Comparison of ENCODE assay signal across 19 mouse cellular contexts in genomic region chr2:71790752-71791151, GRCm38 (mm10). TPM values are rescaled to one million over a fixed set of nuclear protein-coding genes. Genes with fewer than 3 reads are reported as not detected.
DNase-seq lines count a peak whose midpoint lies in the region; TF ChIP-seq lines count a peak whose summit lies in the region.
"Had no signal": no experiment of that assay in that cellular context is flagged by ENCODE, and none has a peak within 500 bp of the region (broad histone marks: within the 10 kb centered on the region; RNA-seq: fewer than 3 reads in every experiment).

No protein-coding gene starts in this region.

- TF ChIP-seq EP300 in heart, adult 2 months (IDR thresholded peaks at IDR 0.05; ENCODE audit: insufficient read depth, low read depth, low read length) = 0 out of 2 replicates have a peak, but pooled peaks have one; percentile 42

- no peaks in the 10 kb centered on the region for H3K27me3 ChIP-seq in heart, adult 2 months (ENCODE audit: control insufficient read depth, insufficient read depth, low read length)
- H3K27me3 ChIP-seq in liver, adult 2 months (ENCODE audit: control insufficient read depth, insufficient read depth, low read length) = no peaks in the 10 kb centered on the region
- peaks cover 2% of the 10 kb centered on the region; the same call in 1 of the 2 replicates for H3K27me3 ChIP-seq in small intestine, adult 2 months (ENCODE audit: control insufficient read depth, insufficient read depth, low read length)
- H3K27me3 ChIP-seq: forebrain, embryonic 13.5 days had no signal

- 50% methylated on average over 5 of the region's 5 CpGs for WGBS in heart, adult 2 months
- 58% methylated on average over 5 of the region's 5 CpGs for WGBS in liver, adult 2 months
- WGBS in small intestine, adult 2 months = 62% methylated on average over 5 of the region's 5 CpGs

- no peak overlapping the region for H3K9ac ChIP-seq in heart, adult 2 months (ENCODE audit: low read depth, low read length)
- no peak overlapping the region for H3K9ac ChIP-seq in liver, adult 2 months (ENCODE audit: low read depth, low read length)
- H3K9ac ChIP-seq: forebrain, embryonic 13.5 days; midbrain, embryonic 12.5 days had no signal

- no peak overlapping the region for H3K4me3 ChIP-seq in heart, adult 2 months
- no peak overlapping the region for H3K4me3 ChIP-seq in liver, adult 2 months (ENCODE audit: insufficient read depth, low read depth, low read length)
- H3K4me3 ChIP-seq in small intestine, adult 2 months (ENCODE audit: low read depth, low read length) = peak overlapping the region; percentile 12; the same call in 1 of the 2 replicates
- H3K4me3 ChIP-seq: embryonic facial prominence, embryonic 10.5 days; forebrain, embryonic 13.5 days; midbrain, embryonic 12.5 days had no signal

- TF ChIP-seq CTCF in heart, adult 2 months (IDR thresholded peaks at IDR 0.05) = no peak
- no peak for TF ChIP-seq CTCF in liver, adult 2 months (IDR thresholded peaks at IDR 0.05; ENCODE audit: low read depth, low read length)
- no peak for TF ChIP-seq CTCF in small intestine, adult 2 months (IDR thresholded peaks at IDR 0.05; ENCODE audit: extremely low read depth, insufficient read length, insufficient replicate concordance, low read depth, low read length)

- no peak overlapping the region; the same call in 1 of the 2 replicates for H3K27ac ChIP-seq in heart, adult 2 months
- no peak overlapping the region for H3K27ac ChIP-seq in liver, adult 2 months (replicated peaks; ENCODE audit: insufficient read depth, low read depth, low read length)
- peak overlapping the region; percentile 73 for H3K27ac ChIP-seq in small intestine, adult 2 months (ENCODE audit: insufficient read depth, low read depth, low read length)
- H3K27ac ChIP-seq: embryonic facial prominence, embryonic 10.5 days; forebrain, embryonic 13.5 days; kidney, postnatal 0 days; midbrain, embryonic 12.5 days had no signal

- TF ChIP-seq POLR2A in heart, adult 2 months (IDR thresholded peaks at IDR 0.05; ENCODE audit: insufficient read depth, low read depth, low read length) = no peak
- TF ChIP-seq POLR2A in liver, adult 2 months (IDR thresholded peaks at IDR 0.05; ENCODE audit: extremely low read depth, insufficient read depth, low read length) = no peak
- no peak for TF ChIP-seq POLR2A in small intestine, adult 2 months (IDR thresholded peaks at IDR 0.05; ENCODE audit: low read depth, low read length)

- peaks cover 14% of the 10 kb centered on the region for H3K4me1 ChIP-seq in heart, adult 2 months (ENCODE audit: control insufficient read depth, insufficient read depth, low read length)
- peaks cover 3% of the 10 kb centered on the region; the same call in 1 of the 2 replicates for H3K4me1 ChIP-seq in liver, adult 2 months (ENCODE audit: control insufficient read depth, insufficient read depth, low read length)
- peaks cover 38% of the 10 kb centered on the region for H3K4me1 ChIP-seq in small intestine, adult 2 months (ENCODE audit: control insufficient read depth, insufficient read depth, insufficient read length, low read length)

- H3K79me2 ChIP-seq in heart, adult 2 months (replicated peaks; ENCODE audit: control insufficient read depth, insufficient read depth, low read length) = peaks cover 3% of the 10 kb centered on the region
- no peaks in the 10 kb centered on the region for H3K79me2 ChIP-seq in liver, adult 2 months (ENCODE audit: control insufficient read depth, insufficient read depth, low read length)

- DNase-seq in heart, adult 2 months = peak in 1 of 2 experiments; percentile 30
- DNase-seq in heart, adult 8-10 months (ENCODE audit: low spot score) = no peak
- DNase-seq in liver, adult 2 months (ENCODE audit: extremely low read depth, low read depth, low spot score) = peak; percentile 5
- DNase-seq in liver = no peak
- peak; percentile 73 to 81 for DNase-seq in adrenal gland, postnatal 36 days
- DNase-seq in cerebellum, adult 8-10 months = no peak
- no peak for DNase-seq in spleen, adult 12 weeks (ENCODE audit: low spot score)
- DNase-seq: B cell, adult 2 months; cerebellum, adult 18-20 months; lung, adult 2 months; lung, postnatal 4 days; retina, postnatal 1 day; right cerebral cortex, postnatal 4 days; thymus, postnatal 4 days had no signal

- intact Hi-C loops in heart, adult 2 months (cut with DNase I) = no loop called here

- peaks cover 8% of the 10 kb centered on the region for H3K36me3 ChIP-seq in heart, adult 2 months (ENCODE audit: control insufficient read depth, insufficient read depth, low read length)
- H3K36me3 ChIP-seq in liver, adult 2 months (ENCODE audit: control insufficient read depth, insufficient read depth, low read length) = no peaks in the 10 kb centered on the region
- no peaks in the 10 kb centered on the region for H3K36me3 ChIP-seq in small intestine, adult 2 months (ENCODE audit: control insufficient read depth, insufficient read depth, low read length)
- H3K36me3 ChIP-seq: midbrain, embryonic 12.5 days had no signal

RNA-seq across cellular contexts. Expression of gene Itga6, which starts 45.3 kb away (rescaled TPM):
- total RNA-seq in heart, adult 2 months (2021) = 10 to 100 TPM; 45.3 to 65.8 TPM
- polyA plus RNA-seq in heart, adult 2 months (2012; rRNA removed) = 31.8 and 58.9 TPM in 2 replicates
- total RNA-seq in heart, adult 8-10 months (2022) = 10 to 100 TPM; 29.1 to 67.1 (median 46.3) TPM
- total RNA-seq in liver, adult 2 months (2014; rRNA removed) = 5.1 and 6.1 TPM in 2 replicates
- polyA plus RNA-seq in liver, adult 2 months (2012; rRNA removed) = 2.2 and 2.4 TPM in 2 replicates
- total RNA-seq in adrenal gland, postnatal 36 days (2021) = 100 to 1,000 TPM; 156 to 185 TPM
- polyA plus RNA-seq in small intestine, adult 2 months (2012; rRNA removed) = 23.5 and 49.8 TPM in 2 replicates

Comparison
In these comparisons a context has a peak if more than half of its experiments do, and no peak if none do; other contexts are left out.
1. DNase-seq: peak in liver, adult 2 months (single experiment) and adrenal gland, postnatal 36 days (2 of 2); none in heart, adult 8-10 months (single experiment), liver (single experiment), cerebellum, adult 8-10 months (single experiment) and spleen, adult 12 weeks (single experiment).